Mouse (Mus musculus) kidney, embryonic 16.5 days (tissue): ENCODE data around the gene Igbp1b. TPM values are rescaled to one million over a fixed set of nuclear protein-coding genes. Genes with fewer than 3 reads are reported as not detected.
A peak's percentile ranks its signal among the peaks of the same experiment; 100 is the strongest.

Experiments used
- ATAC-seq: fragments of 200-750 bp; cut with Nextera tagmentation; 2 replicates; pipeline ENCODE4 v1.8.0; 2017; ENCODE audit warnings: moderate TSS enrichment; ENCODE audit not compliant: low FRiP score, low TSS enrichment
- H3K27ac ChIP-seq: fragments of 300-500 bp; sonication (generic); 2 replicates; pipeline ENCODE4 v1.5.1; 2014; ENCODE audit warnings: low read length
- H3K27me3 ChIP-seq: fragments of 300-500 bp; sonication (generic); 2 replicates; pipeline ENCODE4 v1.6.1; 2014; ENCODE audit warnings: low read length, control low read depth, mixed read lengths; ENCODE audit not compliant: insufficient read depth
- H3K36me3 ChIP-seq: fragments of 300-500 bp; sonication (generic); 2 replicates; pipeline ENCODE4 v1.6.1; 2014; ENCODE audit warnings: low read length, control low read depth, mixed read lengths; ENCODE audit not compliant: insufficient read depth
- H3K4me1 ChIP-seq: fragments of 300-500 bp; sonication (generic); 2 replicates; pipeline ENCODE4 v1.6.1; 2014; ENCODE audit warnings: low read length, control low read depth, mixed read lengths; ENCODE audit not compliant: insufficient read depth
- H3K4me2 ChIP-seq: fragments of 300-500 bp; sonication (generic); replicated peaks from 2 replicates; pipeline ENCODE4 v1.6.1; 2014; ENCODE audit warnings: low read depth, low read length
- H3K4me3 ChIP-seq: fragments of 300-500 bp; sonication (generic); 2 replicates; pipeline ENCODE4 v1.5.1; 2014; ENCODE audit warnings: mild to moderate bottlenecking, low read length
- H3K9ac ChIP-seq: fragments of 300-500 bp; sonication (generic); replicated peaks from 2 replicates; pipeline ENCODE4 v1.6.1; 2014; ENCODE audit warnings: low read length
- H3K9me3 ChIP-seq: fragments of 300-500 bp; sonication (generic); 2 replicates; pipeline ENCODE4 v1.6.1; 2016; ENCODE audit warnings: low read length, control low read depth
- WGBS: fragments of 180-500 bp; shearing (Covaris S2); extraction: QIAGEN DNeasy Blood & Tissue Kit; methylation state at CpG from one replicate; pipeline ENCODE4 v1.1.7; 2014; 5-methylcytosine and 5-hydroxymethylcytosine counted together
- polyA plus RNA-seq: library from polyadenylated mRNA; unstranded; fragments of >200 nt; fragmentation: Nextera tagmentation; extraction: Ambion mirVana; gene quantifications from 2 replicates; pipeline ENCODE4 v1.2.1, GENCODE M21; 2015

Gene Igbp1b
- not detected in 2 replicates for polyA plus RNA-seq

DNA sequence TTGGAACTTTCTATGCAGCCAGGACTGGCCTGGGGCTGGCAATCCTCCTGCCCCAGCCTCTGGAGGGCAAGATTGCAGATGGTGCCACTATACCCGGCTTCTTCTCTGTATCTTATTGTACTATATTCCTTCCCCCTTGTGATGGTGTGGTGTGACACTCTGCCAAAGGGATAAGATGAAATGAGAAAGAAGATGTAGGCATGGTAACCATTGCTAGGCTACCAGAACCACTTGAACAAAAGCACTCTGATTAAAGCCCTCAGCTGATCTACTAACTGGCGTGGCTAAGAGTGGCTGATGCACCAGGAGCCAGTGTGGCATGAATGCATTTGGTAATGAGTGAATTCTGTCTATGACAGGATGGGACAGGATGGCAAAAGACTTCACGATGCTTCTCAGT is at the start of gene Igbp1b:
Gene Igbp1b, minus strand, starts transcription at position 29 of the 400 bp plus-strand sequence.
- Histone ChIP-seq H3K4me1 (no peaks in the 10 kb centered on the region), H3K9me3 (no peaks in the 10 kb centered on the region), H3K27ac (no peak within 1 kb of the TSS), H3K27me3 (no peaks in the 10 kb centered on the region), H3K36me3 (no peaks in the 10 kb centered on the region), H3K4me2 (no peak within 1 kb of the TSS), H3K9ac (no peak within 1 kb of the TSS), H3K4me3 (no peak within 1 kb of the TSS)
- 83% methylated on average over 3 of the region's 3 CpGs for WGBS
- ATAC-seq = no peak

- no peak for ATAC-seq
- H3K9ac ChIP-seq = no peak overlapping the region
Observed at GRCm38 (mm10) chr6:138682959-138683358, 24.6 kb upstream of the Igbp1b start.

GRCm38 (mm10) chr6:138672704-138673141 is 14.4 kb upstream of the Igbp1b start:
- WGBS = 3% methylated on average over 2 of the region's 2 CpGs
- H3K9ac ChIP-seq = no peak overlapping the region
- no peak overlapping the region for H3K4me3 ChIP-seq
- no peak overlapping the region for H3K27ac ChIP-seq
- no peak overlapping the region for H3K4me2 ChIP-seq
- H3K4me1 ChIP-seq = no peaks in the 10 kb centered on the region
- H3K9me3 ChIP-seq = no peaks in the 10 kb centered on the region
- H3K27me3 ChIP-seq = no peaks in the 10 kb centered on the region
- H3K36me3 ChIP-seq = no peaks in the 10 kb centered on the region
- peak; percentile 85 for ATAC-seq

More at GRCm38 (mm10) chr6:138682959-138683358, 24.6 kb upstream of the Igbp1b start:
- H3K4me1 ChIP-seq = no peaks in the 10 kb centered on the region
- H3K9me3 ChIP-seq = no peaks in the 10 kb centered on the region
- H3K4me2 ChIP-seq = no peak overlapping the region
- H3K4me3 ChIP-seq = no peak overlapping the region
- H3K27ac ChIP-seq = no peak overlapping the region
- no peaks in the 10 kb centered on the region for H3K27me3 ChIP-seq
- H3K36me3 ChIP-seq = no peaks in the 10 kb centered on the region

GRCm38 (mm10) chr6:138665416-138665815 is 7.1 kb upstream of the Igbp1b start:
- no peak overlapping the region for H3K9ac ChIP-seq
- 72% methylated on average over 3 of the region's 3 CpGs for WGBS

GRCm38 (mm10) chr6:138645604-138646003 is 12.7 kb downstream of the Igbp1b start:
- Histone ChIP-seq H3K9ac (no peak overlapping the region), H3K9me3 (no peaks in the 10 kb centered on the region), H3K27ac (no peak overlapping the region), H3K4me2 (no peak overlapping the region), H3K27me3 (no peaks in the 10 kb centered on the region), H3K4me3 (no peak overlapping the region), H3K4me1 (no peaks in the 10 kb centered on the region), H3K36me3 (no peaks in the 10 kb centered on the region)
- 96% methylated on average over 2 of the region's 2 CpGs for WGBS
- ATAC-seq = no peak

More at GRCm38 (mm10) chr6:138665416-138665815, 7.1 kb upstream of the Igbp1b start:
- Histone ChIP-seq H3K4me1 (no peaks in the 10 kb centered on the region), H3K4me3 (no peak overlapping the region), H3K4me2 (no peak overlapping the region), H3K36me3 (no peaks in the 10 kb centered on the region), H3K9me3 (no peaks in the 10 kb centered on the region), H3K27me3 (no peaks in the 10 kb centered on the region), H3K27ac (no peak overlapping the region)
- no peak for ATAC-seq

- no peaks in the 10 kb centered on the region for H3K27me3 ChIP-seq
- no peak overlapping the region for H3K27ac ChIP-seq
- no peak overlapping the region for H3K4me3 ChIP-seq
- no peak overlapping the region for H3K9ac ChIP-seq
- no peaks in the 10 kb centered on the region for H3K4me1 ChIP-seq
- H3K4me2 ChIP-seq = no peak overlapping the region
- ATAC-seq = no peak
- no peaks in the 10 kb centered on the region for H3K36me3 ChIP-seq
- WGBS = 60% methylated on average over 4 of the region's 4 CpGs
- no peaks in the 10 kb centered on the region for H3K9me3 ChIP-seq
Observed at GRCm38 (mm10) chr6:138639351-138639750, 19.0 kb downstream of the Igbp1b start.

- H3K4me3 ChIP-seq = no peak overlapping the region
- H3K36me3 ChIP-seq = no peaks in the 10 kb centered on the region
- H3K4me1 ChIP-seq = no peaks in the 10 kb centered on the region
- no peak for ATAC-seq
- H3K9ac ChIP-seq = no peak overlapping the region
- no peak overlapping the region for H3K27ac ChIP-seq
- H3K4me2 ChIP-seq = no peak overlapping the region
- H3K9me3 ChIP-seq = no peaks in the 10 kb centered on the region
- H3K27me3 ChIP-seq = no peaks in the 10 kb centered on the region
Observed at GRCm38 (mm10) chr6:138620786-138621185, 37.6 kb downstream of the Igbp1b start.

DNA sequence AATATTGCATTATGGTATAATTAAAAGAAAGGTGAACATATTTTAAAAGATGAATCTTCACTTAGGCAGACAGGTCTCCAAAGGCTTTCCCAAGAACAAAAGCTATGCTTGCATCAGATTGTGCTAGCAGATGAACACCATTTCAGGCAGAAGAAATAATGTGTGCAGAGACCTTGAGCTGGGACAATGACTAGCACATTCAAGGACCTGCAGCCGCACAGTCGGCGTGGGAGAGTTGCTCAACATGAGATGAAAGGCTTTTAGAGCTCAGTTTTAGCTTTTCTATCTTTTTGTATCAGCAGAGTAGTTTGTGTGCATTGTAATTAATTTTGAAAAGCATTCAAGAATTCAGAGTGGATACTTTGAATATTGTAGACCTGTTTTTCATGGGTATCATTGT is 39.9 kb downstream of the Igbp1b start:
- H3K9ac ChIP-seq = no peak overlapping the region
- 87% methylated on average over 3 of the region's 3 CpGs for WGBS

More for the DNA sequence above, 39.9 kb downstream of the Igbp1b start:
- Histone ChIP-seq H3K27me3 (no peaks in the 10 kb centered on the region), H3K4me2 (no peak overlapping the region), H3K4me1 (no peaks in the 10 kb centered on the region), H3K4me3 (no peak overlapping the region), H3K27ac (no peak overlapping the region), H3K9me3 (no peaks in the 10 kb centered on the region), H3K36me3 (no peaks in the 10 kb centered on the region)
- ATAC-seq = no peak

Other genes with a start within 250 kb of the Igbp1b start
- gene Lmo3, start 76.6 kb downstream of the Igbp1b start, polyA plus RNA-seq = 0.72 and 1.0 TPM in 2 replicates